Mouse (Mus musculus) G1E (cell line): ENCODE data around the gene Rnf121.

Experiments
- CTCF ChIP-seq: IDR thresholded peaks from 2 replicates; pipeline ENCODE4 v1.5.1; 2012; ENCODE audit warnings: low read depth, low read length, inconsistent platforms, mixed read lengths
- GATA1 ChIP-seq: IDR thresholded peaks from 2 replicates; pipeline ENCODE4 v1.6.1; 2012; ENCODE audit warnings: borderline replicate concordance, low read length, inconsistent platforms, mixed read lengths
- GATA2 ChIP-seq: IDR thresholded peaks from 2 replicates; pipeline ENCODE4 v1.6.1; 2012; ENCODE audit warnings: low read depth, low read length, inconsistent platforms, borderline replicate concordance
- POLR2AphosphoS5 ChIP-seq: IDR thresholded peaks from 2 replicates; pipeline ENCODE4 v1.6.1; 2012; ENCODE audit warnings: low read depth, low read length, inconsistent platforms; ENCODE audit not compliant: insufficient replicate concordance
- TAL1 ChIP-seq: conservative IDR thresholded peaks from 2 replicates; pipeline ENCODE4 v1.6.1; 2012; ENCODE audit warnings: low read depth, low read length, inconsistent platforms, mixed read lengths

DNA sequence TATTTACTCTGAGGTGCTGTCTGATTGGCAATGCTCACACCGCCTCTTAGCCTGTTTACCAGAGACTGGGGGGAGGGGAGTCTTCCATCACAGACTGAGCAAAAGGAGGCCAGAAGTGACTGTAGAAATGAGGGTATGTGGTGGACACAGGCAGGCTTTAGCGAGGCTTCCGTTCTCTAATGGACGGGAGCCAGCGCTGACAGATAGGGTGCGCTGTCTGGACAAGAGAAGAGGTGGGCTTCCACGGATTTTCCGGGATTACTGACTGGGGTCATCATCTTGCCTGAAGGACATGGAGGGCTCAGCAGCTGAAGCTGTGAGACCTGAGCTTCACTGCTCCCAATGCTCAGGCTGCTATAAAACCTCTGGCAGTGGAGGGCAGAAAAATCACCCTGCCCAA is 37.0 kb upstream of the Rnf121 start:
- no peak for TF ChIP-seq CTCF
- no peak for TF ChIP-seq GATA1
- TF ChIP-seq TAL1, result no peak
- TF ChIP-seq GATA2, result no peak
- no peak for TF ChIP-seq POLR2AphosphoS5
